Mouse (Mus musculus) liver, embryonic 15.5 days (tissue): ENCODE results near the gene Csnk1e. TPM values are rescaled to one million over a fixed set of nuclear protein-coding genes. Genes with fewer than 3 reads are reported as not detected.
A peak's percentile ranks its signal among the peaks of the same experiment; 100 is the strongest.

ENCODE experiments used
- ATAC-seq: fragments of 200-750 bp; cut with Nextera tagmentation; 2 replicates; pipeline ENCODE4 v1.8.0; 2017; ENCODE audit warnings: moderate number of reproducible peaks, mild to moderate bottlenecking, moderate library complexity; ENCODE audit not compliant: insufficient read depth
- H3K27ac ChIP-seq: fragments of 300-500 bp; sonication (generic); replicated peaks from 2 replicates; pipeline ENCODE4 v1.5.1; 2015; ENCODE audit warnings: mild to moderate bottlenecking, inconsistent platforms
- H3K27me3 ChIP-seq: fragments of 300-500 bp; sonication (generic); 2 replicates; pipeline ENCODE4 v1.6.1; 2015; ENCODE audit warnings: mild to moderate bottlenecking, inconsistent platforms
- H3K36me3 ChIP-seq: fragments of 300-500 bp; sonication (generic); replicated peaks from 2 replicates; pipeline ENCODE4 v1.6.1; 2015; ENCODE audit warnings: moderate library complexity, mild to moderate bottlenecking, inconsistent platforms
- H3K4me1 ChIP-seq: fragments of 300-500 bp; sonication (generic); replicated peaks from 2 replicates; pipeline ENCODE4 v1.6.1; 2015; ENCODE audit warnings: inconsistent platforms
- H3K4me2 ChIP-seq: fragments of 300-500 bp; sonication (generic); 2 replicates; pipeline ENCODE4 v1.6.1; 2015; ENCODE audit warnings: moderate library complexity, mild to moderate bottlenecking, inconsistent platforms
- H3K4me3 ChIP-seq: fragments of 300-500 bp; sonication (generic); replicated peaks from 2 replicates; pipeline ENCODE4 v1.5.1; 2015; ENCODE audit warnings: mild to moderate bottlenecking, inconsistent platforms
- H3K9ac ChIP-seq: fragments of 300-500 bp; sonication (generic); 2 replicates; pipeline ENCODE4 v1.6.1; 2015; ENCODE audit warnings: moderate library complexity, mild to moderate bottlenecking, inconsistent platforms
- H3K9me3 ChIP-seq: fragments of 300-500 bp; sonication (generic); replicated peaks from 2 replicates; pipeline ENCODE4 v1.6.1; 2016; ENCODE audit warnings: inconsistent platforms
- WGBS: fragments of 180-500 bp; shearing (Covaris S2); methylation state at CpG from one replicate; pipeline ENCODE4 v1.1.7; 2015; ENCODE audit warnings: mixed read lengths; ENCODE audit not compliant: insufficient replicate concordance; 5-methylcytosine and 5-hydroxymethylcytosine counted together
- polyA plus RNA-seq: library from polyadenylated mRNA; unstranded; fragments of >200 nt; fragmentation: Nextera tagmentation; extraction: Ambion mirVana; gene quantifications from 2 replicates; pipeline ENCODE4 v1.2.1, GENCODE M21; 2015

Csnk1e gene
- polyA plus RNA-seq, 1 experiment from 2014 or later: 8.0 TPM

DNA sequence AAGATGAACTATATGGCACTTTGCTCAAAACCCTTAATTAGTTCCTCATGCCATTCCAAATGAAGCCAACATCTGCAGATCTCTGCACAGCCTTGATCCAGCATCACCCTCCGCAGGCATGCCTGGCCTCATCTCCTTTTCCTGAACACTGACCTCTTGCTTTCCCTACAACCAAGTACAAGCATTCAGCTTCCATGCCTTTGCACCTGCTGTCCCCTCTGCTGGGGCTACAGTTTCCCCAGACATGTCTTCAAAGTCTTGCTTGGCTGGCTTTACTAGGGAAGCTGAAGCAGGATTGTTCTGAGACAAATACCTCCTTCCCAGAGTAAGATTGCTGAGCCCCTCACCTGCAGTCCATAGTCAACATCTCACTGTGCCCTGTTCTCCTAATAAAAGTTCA, 51.1 kb downstream of the Csnk1e start:
- H3K4me2 ChIP-seq: no peak overlapping the region

DNA sequence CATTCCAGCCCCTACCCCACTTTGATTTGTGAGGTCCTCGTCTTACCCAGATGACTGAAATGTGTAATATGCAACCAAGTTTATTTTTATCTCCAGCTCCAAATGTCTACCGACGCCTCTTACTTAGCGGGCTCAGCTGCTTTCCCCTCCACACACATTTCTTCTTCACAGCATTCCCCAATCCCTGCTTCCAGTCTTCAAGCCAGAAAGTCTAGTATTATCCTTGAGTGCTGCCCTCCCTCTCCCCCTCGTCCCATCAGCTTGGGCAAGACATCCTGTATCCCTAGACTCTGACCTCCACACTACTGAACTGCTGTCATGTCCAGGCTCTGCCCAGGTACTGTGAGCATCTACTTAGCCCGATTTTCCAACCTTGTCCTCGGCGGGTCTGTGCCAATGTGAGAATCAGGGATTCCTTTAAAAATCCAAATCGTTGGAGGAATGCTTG, 51.6 kb downstream of the Csnk1e start:
- Histone ChIP-seq H3K36me3 (no peaks in the 10 kb centered on the region), H3K9ac (peak overlapping the region; percentile 66), H3K4me3 (peak overlapping the region; percentile 75), H3K27me3 (peaks cover 8% of the 10 kb centered on the region), H3K27ac (no peak overlapping the region), H3K4me2 (peak overlapping the region; percentile 97), H3K4me1 (peaks cover 38% of the 10 kb centered on the region), H3K9me3 (no peaks in the 10 kb centered on the region)
- WGBS: 12% methylated on average over 9 of the region's 9 CpGs
- ATAC-seq: no peak

More for the DNA sequence above, 51.1 kb downstream of the Csnk1e start:
- Histone ChIP-seq H3K9me3 (no peaks in the 10 kb centered on the region), H3K27ac (no peak overlapping the region), H3K4me1 (peaks cover 41% of the 10 kb centered on the region), H3K4me3 (no peak overlapping the region), H3K36me3 (no peaks in the 10 kb centered on the region), H3K27me3 (peaks cover 8% of the 10 kb centered on the region), H3K9ac (no peak overlapping the region)
- ATAC-seq: no peak
- 50% methylated on average over 1 of the region's 1 CpGs for WGBS

DNA sequence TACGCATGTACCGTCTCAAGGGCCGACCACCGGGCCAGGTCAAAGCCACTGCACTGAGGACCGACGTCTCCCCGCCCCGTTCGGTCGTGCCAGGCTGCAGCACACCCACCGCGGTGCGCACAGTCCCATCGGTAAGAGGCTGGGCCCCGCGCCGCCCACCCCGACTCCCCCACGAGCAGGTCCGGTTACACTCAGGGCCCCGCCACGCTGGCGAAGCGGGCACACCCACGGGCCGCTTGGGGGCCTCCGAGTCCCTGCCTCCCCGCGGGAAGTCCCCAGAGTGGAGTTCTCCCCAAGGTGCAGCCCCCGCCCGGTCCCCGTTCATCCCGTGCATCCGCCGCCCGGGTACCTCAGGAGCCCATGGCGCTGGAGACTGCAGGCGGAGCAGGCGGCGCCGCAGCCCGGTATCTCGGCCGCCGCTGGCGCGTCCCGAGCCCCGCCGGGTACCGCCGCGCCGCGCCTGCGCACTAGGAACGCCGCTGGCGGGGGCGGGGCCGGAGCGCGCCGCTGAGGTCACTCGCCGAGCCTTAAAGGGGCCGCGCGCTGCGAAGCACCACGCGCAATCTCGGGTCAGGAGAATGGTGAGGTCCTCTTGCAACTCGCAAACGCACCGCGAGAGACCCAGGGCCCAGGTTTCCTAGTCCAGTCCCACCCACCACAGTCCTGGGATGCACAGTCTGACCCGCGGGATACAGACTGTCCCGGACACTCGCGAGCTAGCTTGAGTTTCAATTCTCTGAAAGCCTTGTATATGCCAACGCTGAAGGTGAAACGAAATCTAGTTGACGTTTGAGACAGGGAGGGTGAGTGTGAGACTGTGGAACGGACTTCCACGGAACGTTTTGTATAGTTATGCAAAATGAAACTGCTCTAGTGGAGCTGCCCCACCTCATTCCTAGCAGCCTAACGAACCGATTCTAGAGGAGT, 52.3 kb downstream of the Csnk1e start, which contains the start of gene Tmem184b:
Gene Tmem184b, minus strand, starts transcription at position 734 of the 927 bp plus-strand sequence.
- H3K9ac ChIP-seq: peak within 1 kb of the TSS; percentile 66
- 0 out of 2 replicates have a peak within 1 kb of the TSS, but pooled peaks have one; percentile 24 for H3K27ac ChIP-seq
- no peaks in the 10 kb centered on the region for H3K36me3 ChIP-seq
- no peaks in the 10 kb centered on the region for H3K9me3 ChIP-seq
- ATAC-seq: peak; percentile 85
- H3K4me1 ChIP-seq: peaks cover 33% of the 10 kb centered on the region
- peak within 1 kb of the TSS; percentile 97 for H3K4me2 ChIP-seq
- peaks cover 8% of the 10 kb centered on the region for H3K27me3 ChIP-seq
- WGBS: under 1% methylated on average over 90 of the region's 90 CpGs
- H3K4me3 ChIP-seq: peak within 1 kb of the TSS; percentile 75

DNA sequence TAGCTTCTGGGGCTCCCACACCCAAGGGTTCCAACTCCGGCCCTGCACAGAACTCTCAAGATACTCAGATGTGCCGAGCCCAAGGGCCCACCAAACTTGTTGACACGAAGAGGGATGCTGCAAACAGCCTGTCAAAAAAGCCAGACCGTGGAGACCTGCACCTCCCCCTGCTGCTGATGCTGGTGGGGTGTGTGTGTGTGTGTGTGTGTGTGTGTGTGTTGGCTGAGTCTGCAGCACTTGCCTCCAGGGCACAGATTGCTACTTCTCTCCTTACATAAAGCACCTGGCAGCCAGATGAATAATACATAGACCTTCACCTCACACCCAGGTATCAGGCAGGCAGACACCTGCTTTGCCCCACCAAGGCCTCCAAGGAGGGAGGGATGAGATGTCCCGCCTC, 53.2 kb downstream of the Csnk1e start:
- peak overlapping the region; percentile 97 for H3K4me2 ChIP-seq
- no peak overlapping the region for H3K9ac ChIP-seq
- peak overlapping the region; percentile 75 for H3K4me3 ChIP-seq
- WGBS: 21% methylated on average over 5 of the region's 5 CpGs
- H3K4me1 ChIP-seq: peaks cover 33% of the 10 kb centered on the region
- no peaks in the 10 kb centered on the region for H3K36me3 ChIP-seq
- H3K27me3 ChIP-seq: peaks cover 8% of the 10 kb centered on the region
- ATAC-seq: no peak
- no peaks in the 10 kb centered on the region for H3K9me3 ChIP-seq
- H3K27ac ChIP-seq: no peak overlapping the region

DNA sequence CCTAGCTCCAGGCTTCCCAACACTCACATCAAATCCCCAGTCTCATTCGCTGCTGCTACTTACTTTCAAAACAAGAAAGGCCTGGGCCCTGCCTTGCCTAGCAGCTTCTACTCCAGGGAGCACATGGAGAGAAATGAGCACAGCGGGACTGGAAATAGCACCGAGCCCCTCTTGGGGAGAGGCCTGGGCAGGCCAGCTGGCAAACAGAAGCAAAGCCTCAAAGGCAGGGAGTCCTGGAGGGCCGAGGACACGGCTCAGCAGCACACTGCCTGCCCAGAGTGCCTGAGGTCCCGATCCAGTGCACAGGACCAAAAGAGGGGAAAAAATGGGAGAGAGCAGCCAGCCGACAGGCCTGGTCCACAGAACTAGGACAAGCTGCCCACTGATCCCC, 54.4 kb downstream of the Csnk1e start:
- Histone ChIP-seq H3K4me3 (no peak overlapping the region), H3K27me3 (peaks cover 8% of the 10 kb centered on the region), H3K9ac (no peak overlapping the region), H3K4me1 (peaks cover 41% of the 10 kb centered on the region), H3K9me3 (no peaks in the 10 kb centered on the region), H3K36me3 (no peaks in the 10 kb centered on the region), H3K27ac (no peak overlapping the region), H3K4me2 (no peak overlapping the region)
- ATAC-seq: no peak
- 59% methylated on average over 7 of the region's 7 CpGs for WGBS

DNA sequence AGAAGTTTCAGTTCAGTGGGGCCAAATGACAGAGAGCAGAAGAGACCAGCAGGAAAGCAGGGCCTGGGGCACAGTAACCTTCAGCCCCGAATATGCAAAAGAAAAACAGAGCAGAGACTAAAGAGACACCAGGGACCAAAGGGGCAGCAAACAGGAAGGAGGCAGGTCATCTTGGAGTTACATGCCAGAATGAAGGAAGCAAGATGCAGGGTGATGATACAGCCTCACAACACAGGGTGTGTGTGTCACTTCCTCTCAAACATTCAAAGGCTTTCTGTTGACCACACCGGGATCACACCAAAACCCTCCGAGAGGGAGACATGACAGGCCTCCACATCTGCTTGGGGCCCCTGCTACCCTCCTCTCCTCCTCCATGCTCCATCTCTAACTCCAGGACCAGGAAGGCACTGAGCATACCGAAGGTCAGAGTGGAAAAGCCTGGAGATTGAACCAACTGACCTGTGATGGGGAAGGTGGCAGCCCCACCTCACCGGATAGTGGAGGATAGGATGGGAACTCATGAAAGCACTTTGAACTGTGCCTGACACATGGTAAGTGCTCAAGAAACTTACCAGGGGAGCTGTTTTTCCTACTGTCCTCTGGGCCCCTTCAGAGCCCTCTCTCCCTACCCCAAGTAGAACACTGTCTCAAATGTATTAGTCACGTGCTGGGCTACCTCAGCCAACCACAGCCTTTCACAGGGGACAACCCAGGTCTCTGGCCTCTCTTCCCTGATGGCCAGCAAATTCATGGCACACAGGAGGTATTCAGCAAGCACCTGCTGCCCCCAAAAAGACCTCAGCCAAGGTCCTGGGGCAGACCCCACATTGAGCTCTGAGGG, 55.0 kb downstream of the Csnk1e start:
- Histone ChIP-seq H3K27ac (no peak overlapping the region), H3K27me3 (peaks cover 8% of the 10 kb centered on the region), H3K9ac (no peak overlapping the region), H3K9me3 (no peaks in the 10 kb centered on the region), H3K4me2 (no peak overlapping the region), H3K4me3 (no peak overlapping the region), H3K4me1 (peaks cover 41% of the 10 kb centered on the region), H3K36me3 (no peaks in the 10 kb centered on the region)
- ATAC-seq: no peak
- 25% methylated on average over 6 of the region's 6 CpGs for WGBS

DNA sequence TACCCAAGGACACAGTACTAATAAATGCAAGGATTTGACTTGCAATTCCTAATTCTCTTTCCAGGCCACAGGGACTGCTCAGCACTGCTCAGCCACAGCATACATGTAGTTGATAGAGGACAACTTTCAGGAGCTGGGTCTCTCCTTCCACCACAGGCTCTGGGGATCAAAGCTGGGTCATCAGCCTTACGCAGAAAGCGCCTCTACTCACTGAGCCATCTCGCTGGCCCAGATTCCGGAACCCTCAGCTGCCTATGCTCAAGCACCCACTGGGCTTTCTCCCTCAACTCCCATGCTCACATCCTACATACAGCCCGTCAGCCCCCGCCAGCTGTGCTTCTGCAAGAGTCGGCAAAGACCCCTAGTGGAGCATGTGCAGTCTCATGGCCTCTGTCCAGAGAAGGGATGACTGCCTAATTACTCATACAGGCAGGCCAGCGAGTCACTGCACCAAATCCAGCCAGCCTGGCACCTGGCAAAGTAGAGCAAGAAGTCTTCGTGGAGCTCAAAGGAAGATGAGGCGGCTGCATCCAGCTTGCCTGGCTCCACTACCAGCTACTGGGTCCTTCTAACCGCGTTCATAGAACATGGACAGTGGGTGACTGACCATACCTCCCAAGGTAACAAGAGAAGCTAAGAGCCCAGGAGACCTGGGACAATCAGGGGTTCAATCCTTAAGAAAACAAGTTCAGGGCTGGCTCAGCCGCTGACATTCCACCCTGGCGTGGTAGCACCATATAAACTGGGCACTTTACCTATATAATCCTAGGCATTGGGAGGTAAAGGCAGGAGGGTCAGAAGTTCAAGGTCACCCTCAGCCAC, 55.9 kb downstream of the Csnk1e start:
- Histone ChIP-seq H3K4me2 (no peak overlapping the region), H3K9ac (no peak overlapping the region), H3K27ac (no peak overlapping the region), H3K4me3 (no peak overlapping the region), H3K4me1 (peaks cover 42% of the 10 kb centered on the region), H3K27me3 (peaks cover 5% of the 10 kb centered on the region), H3K36me3 (no peaks in the 10 kb centered on the region), H3K9me3 (no peaks in the 10 kb centered on the region)
- no peak for ATAC-seq
- WGBS: 79% methylated on average over 14 of the region's 14 CpGs

DNA sequence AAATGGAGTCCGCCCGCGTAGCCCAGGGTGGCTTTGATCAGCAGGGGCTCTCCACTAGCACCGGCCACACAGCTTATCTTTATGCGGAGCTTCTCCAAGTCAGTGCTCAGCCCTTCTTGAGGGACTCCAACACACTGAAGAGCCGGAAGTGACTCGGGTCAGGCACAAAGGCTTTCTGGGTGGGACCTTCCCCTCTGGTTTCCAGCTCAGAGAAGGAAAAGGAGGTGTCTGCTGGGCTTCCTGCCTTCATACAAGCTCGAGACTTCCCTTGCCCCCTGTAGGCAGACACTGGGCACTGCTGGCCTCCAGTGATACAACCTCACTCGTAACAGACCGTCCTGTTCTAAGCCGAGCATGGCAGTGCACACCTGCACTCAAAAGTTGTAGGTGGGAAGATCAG, 58.6 kb downstream of the Csnk1e start:
- 23% methylated on average over 11 of the region's 11 CpGs for WGBS
- Histone ChIP-seq H3K27me3 (no peaks in the 10 kb centered on the region), H3K4me2 (0 out of 2 replicates have a peak overlapping the region, but pooled peaks have one; percentile 5), H3K4me3 (no peak overlapping the region), H3K4me1 (peaks cover 49% of the 10 kb centered on the region), H3K27ac (no peak overlapping the region), H3K9me3 (no peaks in the 10 kb centered on the region), H3K36me3 (no peaks in the 10 kb centered on the region), H3K9ac (no peak overlapping the region)
- ATAC-seq: peak; percentile 20; the same call in 1 of the 2 replicates

DNA sequence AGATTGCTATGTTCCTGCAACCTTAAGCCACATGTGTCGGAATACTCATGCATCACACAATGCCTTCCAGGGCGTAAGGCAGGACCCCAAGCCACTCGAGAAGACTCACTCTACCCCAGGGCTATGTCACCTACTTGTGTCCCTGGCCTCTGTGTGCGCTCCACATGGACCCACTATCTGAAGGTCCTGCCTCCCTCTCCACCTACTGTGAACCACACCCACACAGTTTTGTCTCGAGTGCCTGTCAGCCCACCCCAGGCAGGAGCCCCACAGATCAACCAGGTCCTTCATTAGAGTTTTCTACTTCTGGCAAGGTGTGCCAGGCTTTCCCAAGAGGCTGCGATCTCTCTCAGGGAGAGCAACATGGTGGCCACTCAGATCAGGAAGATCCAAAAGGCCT, 60.1 kb downstream of the Csnk1e start:
- no peaks in the 10 kb centered on the region for H3K27me3 ChIP-seq
- ATAC-seq: no peak
- no peaks in the 10 kb centered on the region for H3K36me3 ChIP-seq
- H3K9ac ChIP-seq: no peak overlapping the region
- no peak overlapping the region for H3K27ac ChIP-seq
- H3K4me2 ChIP-seq: no peak overlapping the region
- H3K4me3 ChIP-seq: no peak overlapping the region
- peaks cover 52% of the 10 kb centered on the region for H3K4me1 ChIP-seq
- H3K9me3 ChIP-seq: no peaks in the 10 kb centered on the region
- 63% methylated on average over 6 of the region's 6 CpGs for WGBS

DNA sequence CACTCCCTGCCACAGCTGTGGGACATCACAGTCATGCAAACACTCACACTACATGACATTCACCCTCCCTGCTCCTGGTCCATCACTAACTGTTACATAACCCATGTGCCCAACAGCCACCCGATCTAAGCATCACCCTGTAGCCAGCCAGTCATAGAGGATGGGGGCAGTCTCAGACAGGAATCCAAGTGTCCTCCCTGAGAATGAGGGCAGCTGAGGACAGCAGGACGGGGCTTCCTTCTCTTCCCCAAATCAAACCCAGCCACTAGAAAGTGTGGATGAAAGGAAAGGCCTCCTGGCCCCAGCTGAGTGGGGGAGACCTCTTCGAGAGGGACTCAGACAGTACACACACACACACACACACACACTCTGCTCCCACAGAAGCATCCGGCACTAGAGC, 60.5 kb downstream of the Csnk1e start:
- no peak overlapping the region for H3K27ac ChIP-seq
- H3K9me3 ChIP-seq: no peaks in the 10 kb centered on the region
- ATAC-seq: no peak
- H3K9ac ChIP-seq: no peak overlapping the region
- peaks cover 55% of the 10 kb centered on the region for H3K4me1 ChIP-seq
- WGBS: 60% methylated on average over 4 of the region's 4 CpGs
- H3K27me3 ChIP-seq: no peaks in the 10 kb centered on the region
- H3K36me3 ChIP-seq: no peaks in the 10 kb centered on the region
- H3K4me2 ChIP-seq: no peak overlapping the region
- H3K4me3 ChIP-seq: no peak overlapping the region
